8 mouse cellular contexts compared by ENCODE assay signal in the genomic region with DNA sequence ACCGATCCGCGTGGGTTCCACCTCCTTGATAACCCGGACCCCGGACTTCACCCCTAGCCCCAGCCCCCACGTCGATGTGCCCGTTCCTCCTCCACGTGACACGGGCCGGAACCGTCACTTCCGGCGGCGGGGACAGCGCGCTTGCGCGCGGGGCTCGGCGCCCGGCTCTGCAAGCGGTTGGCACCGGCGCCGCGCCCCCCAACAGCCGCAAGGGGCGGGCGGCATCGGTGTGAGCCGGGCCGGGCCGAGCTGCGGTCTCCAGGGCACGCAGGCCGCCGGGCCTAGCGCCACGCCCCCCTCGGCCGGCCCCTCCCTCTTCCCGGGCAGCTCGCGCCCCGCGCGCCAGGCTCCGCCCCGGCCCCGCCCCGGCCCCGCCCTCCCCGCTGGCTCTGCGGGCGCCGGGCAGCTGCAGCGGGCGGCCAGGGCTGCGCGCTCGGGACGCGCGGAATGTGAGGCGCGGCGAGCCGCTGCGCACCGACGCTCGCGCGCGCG. TPM values are rescaled to one million over a fixed set of nuclear protein-coding genes. Genes with fewer than 3 reads are reported as not detected.
DNase-seq lines count a peak whose midpoint lies in the region; ATAC-seq lines count a peak whose summit lies in the region.

A gene (plus strand): TSS at position 380 of the 492 bp plus-strand sequence.

- DNase-seq in NIH3T3 (ENCODE audit: low read depth), result peak; percentile 94
- peak; percentile 90 for DNase-seq in cerebellum, adult 9-11 months
- DNase-seq in frontal cortex, postnatal 10 days (ENCODE audit: low spot score in 2 of 2), result peak; percentile 83 to 89
- DNase-seq in hindbrain, embryonic 11.5 days (ENCODE audit: low spot score), result peak; percentile 92
- DNase-seq in layer of hippocampus, postnatal 14 days (ENCODE audit: low spot score in 2 of 2), result peak; percentile 90
- peak; percentile 91 for DNase-seq in lung, postnatal 10 days
- peak; percentile 86 for DNase-seq in ovary, postnatal 14 days (ENCODE audit: low spot score)
- peak; percentile 84 to 85 for DNase-seq in thymus, postnatal 10 days (ENCODE audit: low spot score in 2 of 2)

- H3K9me3 ChIP-seq in hindbrain, embryonic 11.5 days (ENCODE audit: control insufficient read depth, low read length), result no peaks in the 10 kb centered on the region

- peak; percentile 96 for ATAC-seq in hindbrain, embryonic 11.5 days (ENCODE audit: low FRiP score)

- no peaks in the 10 kb centered on the region for H3K27me3 ChIP-seq in hindbrain, embryonic 11.5 days (ENCODE audit: control insufficient read depth, insufficient read depth, low read length)

- H3K4me1 ChIP-seq in hindbrain, embryonic 11.5 days (replicated peaks; ENCODE audit: control insufficient read depth, insufficient read depth, low read length), result 0 out of 2 replicates have a peak, but pooled peaks cover 2% of the 10 kb centered on the region

- peak within 1 kb of the TSS; percentile 74 for H3K9ac ChIP-seq in hindbrain, embryonic 11.5 days (ENCODE audit: low read depth, low read length)

- peak within 1 kb of the TSS; percentile 85 for H3K4me2 ChIP-seq in hindbrain, embryonic 11.5 days (replicated peaks; ENCODE audit: low read depth, low read length)

- under 1% methylated on average over 28 of the region's 78 CpGs for WGBS in hindbrain, embryonic 11.5 days

- peak within 1 kb of the TSS; percentile 89 for H3K27ac ChIP-seq in hindbrain, embryonic 11.5 days (ENCODE audit: low read depth, low read length)

- H3K4me3 ChIP-seq in hindbrain, embryonic 11.5 days (ENCODE audit: low read depth, low read length), result peak within 1 kb of the TSS; percentile 80

- no peaks in the 10 kb centered on the region for H3K36me3 ChIP-seq in hindbrain, embryonic 11.5 days (ENCODE audit: control insufficient read depth, insufficient read depth, low read length)

RNA-seq across cellular contexts. Expression of the gene that starts here (rescaled TPM):
- 11.1 and 13.7 TPM in 2 replicates for polyA plus RNA-seq in hindbrain, embryonic 11.5 days (2014; fragmentation: Nextera tagmentation; extraction: Ambion mirVana)
- 10 to 100 TPM; 13.7 to 14.3 TPM for total RNA-seq in layer of hippocampus, postnatal 14 days (2021)

Comparison
In these comparisons a context has a peak if more than half of its experiments do, and no peak if none do; other contexts are left out.
1. Peak in every context shown above with its lines: DNase-seq, ATAC-seq, H3K4me3 ChIP-seq and H3K27ac ChIP-seq.